Mouse (Mus musculus) spleen, adult 2 months (tissue): ENCODE results near the gene Wnt7a. TPM values are rescaled to one million over a fixed set of nuclear protein-coding genes. Genes with fewer than 3 reads are reported as not detected.

Source experiments
- DNase-seq, 2 experiments: peaks; one replicate each; pipeline versions ENCODE4 v3.0.0 to v3.0.0-alpha.2; 2012 to 2021; ENCODE audit warnings: low spot score in 2 of 2, low read depth in 1 of 2
- H3K27ac ChIP-seq: fragments of 200-500 bp; 2 replicates; pipeline ENCODE4 v1.5.1; 2012; ENCODE audit warnings: low read length, inconsistent platforms; ENCODE audit not compliant: insufficient read depth
- H3K27me3 ChIP-seq: fragments of 200-500 bp; 2 replicates; pipeline ENCODE4 v1.6.1; 2012; ENCODE audit warnings: mild to moderate bottlenecking, moderate library complexity, low read length, inconsistent platforms; ENCODE audit not compliant: control insufficient read depth, insufficient read depth
- H3K36me3 ChIP-seq: fragments of 200-500 bp; 2 replicates; pipeline ENCODE4 v1.6.1; 2012; ENCODE audit warnings: mild to moderate bottlenecking, low read length, inconsistent platforms; ENCODE audit not compliant: control insufficient read depth, insufficient read depth
- H3K4me1 ChIP-seq: fragments of 200-500 bp; 2 replicates; pipeline ENCODE4 v1.6.1; 2011; ENCODE audit warnings: inconsistent platforms; ENCODE audit not compliant: control insufficient read depth, insufficient read depth, insufficient read length
- H3K4me3 ChIP-seq: fragments of 200-500 bp; 2 replicates; pipeline ENCODE4 v1.5.1; 2011; ENCODE audit warnings: mild to moderate bottlenecking, inconsistent platforms; ENCODE audit not compliant: insufficient read depth, insufficient read length; ENCODE audit errors: extremely low read depth
- CTCF ChIP-seq: fragments of 200-500 bp; IDR thresholded peaks from 2 replicates; pipeline ENCODE4 v1.5.1; 2011; ENCODE audit warnings: mild to moderate bottlenecking, inconsistent platforms; ENCODE audit not compliant: insufficient read depth, insufficient read length, insufficient replicate concordance; ENCODE audit errors: extremely low read depth
- POLR2A ChIP-seq: fragments of 200-500 bp; IDR thresholded peaks from 2 replicates; pipeline ENCODE4 v1.6.1; 2011; ENCODE audit warnings: low read depth, low read length, inconsistent platforms
- WGBS: fragments of 180-500 bp; shearing (Covaris S2); methylation state at CpG from one replicate; pipeline ENCODE4 v1.1.7; 2018; 5-methylcytosine and 5-hydroxymethylcytosine counted together
- polyA plus RNA-seq: library from polyadenylated mRNA; depleted of rRNA; stranded (reverse); fragments of >200 nt; gene quantifications from 2 replicates; pipeline ENCODE4 v1.2.3, GENCODE M21; 2012

Wnt7a gene
- polyA plus RNA-seq, 1 experiment = 1.7 TPM

- no peak for TF ChIP-seq CTCF
- TF ChIP-seq POLR2A = no peak
These were observed 39.1 kb downstream of the Wnt7a start for GRCm38 (mm10) chr6:91371912-91372585.

GRCm38 (mm10) chr6:91366781-91367180 lies 44.4 kb downstream of the Wnt7a start:
- Histone ChIP-seq H3K4me3 (no peak overlapping the region), H3K27me3 (no peaks in the 10 kb centered on the region), H3K36me3 (no peaks in the 10 kb centered on the region), H3K27ac (no peak overlapping the region), H3K4me1 (no peaks in the 10 kb centered on the region)
- DNase-seq = no peak
- TF ChIP-seq POLR2A = no peak
- no peak for TF ChIP-seq CTCF
- 82% methylated on average over 1 of the region's 1 CpGs for WGBS

More at GRCm38 (mm10) chr6:91371912-91372585, 39.1 kb downstream of the Wnt7a start:
- Histone ChIP-seq H3K4me1 (no peaks in the 10 kb centered on the region), H3K27me3 (no peaks in the 10 kb centered on the region), H3K36me3 (no peaks in the 10 kb centered on the region), H3K4me3 (no peak overlapping the region), H3K27ac (no peak overlapping the region)
- no peak for DNase-seq

- Histone ChIP-seq H3K4me3 (no peak overlapping the region), H3K27ac (no peak overlapping the region), H3K27me3 (no peaks in the 10 kb centered on the region), H3K4me1 (no peaks in the 10 kb centered on the region), H3K36me3 (no peaks in the 10 kb centered on the region)
- no peak for DNase-seq
- TF ChIP-seq POLR2A (no peak), CTCF (no peak)
- WGBS = 85% methylated on average over 14 of the region's 14 CpGs
These were observed 45.7 kb downstream of the Wnt7a start for GRCm38 (mm10) chr6:91365480-91365879.

- Histone ChIP-seq H3K4me3 (no peak overlapping the region), H3K27me3 (no peaks in the 10 kb centered on the region), H3K4me1 (no peaks in the 10 kb centered on the region), H3K27ac (no peak overlapping the region), H3K36me3 (no peaks in the 10 kb centered on the region)
- DNase-seq = no peak
- TF ChIP-seq CTCF (no peak), POLR2A (no peak)
- 70% methylated on average over 2 of the region's 2 CpGs for WGBS
These were observed 48.4 kb downstream of the Wnt7a start for GRCm38 (mm10) chr6:91362756-91363155.

GRCm38 (mm10) chr6:91360998-91361397 lies 50.2 kb downstream of the Wnt7a start:
- DNase-seq = no peak
- H3K27me3 ChIP-seq = no peaks in the 10 kb centered on the region
- no peak overlapping the region for H3K4me3 ChIP-seq
- WGBS = 85% methylated on average over 6 of the region's 6 CpGs
- TF ChIP-seq POLR2A (no peak), CTCF (no peak)
- no peaks in the 10 kb centered on the region for H3K36me3 ChIP-seq
- H3K4me1 ChIP-seq = no peaks in the 10 kb centered on the region
- H3K27ac ChIP-seq = no peak overlapping the region

GRCm38 (mm10) chr6:91360371-91360690 lies 50.8 kb downstream of the Wnt7a start:
- Histone ChIP-seq H3K4me3 (no peak overlapping the region), H3K36me3 (no peaks in the 10 kb centered on the region), H3K4me1 (no peaks in the 10 kb centered on the region), H3K27me3 (no peaks in the 10 kb centered on the region), H3K27ac (no peak overlapping the region)
- 66% methylated on average over 4 of the region's 4 CpGs for WGBS
- DNase-seq = no peak
- TF ChIP-seq POLR2A (no peak), CTCF (no peak)

GRCm38 (mm10) chr6:91359672-91360370 lies 51.3 kb downstream of the Wnt7a start:
- DNase-seq = no peak
- Histone ChIP-seq H3K4me3 (no peak overlapping the region), H3K27me3 (no peaks in the 10 kb centered on the region), H3K4me1 (no peaks in the 10 kb centered on the region), H3K36me3 (no peaks in the 10 kb centered on the region), H3K27ac (no peak overlapping the region)
- TF ChIP-seq CTCF = no peak
- TF ChIP-seq POLR2A = no peak
- 82% methylated on average over 7 of the region's 7 CpGs for WGBS
